Mouse (Mus musculus) limb, embryonic 14.5 days (tissue): ENCODE measurements at regions not wholly inside any gene's neighbourhood (a gene's known extent, or its start where the extent isn't known, plus 50 kb on each side); places are given as distances from the start of the nearest gene placed in this dataset.

Experiments used
- ATAC-seq: fragments of 200-750 bp; cut with Nextera tagmentation; 2 replicates; pipeline ENCODE4 v1.8.0; 2017; ENCODE audit warnings: low read depth, moderate number of reproducible peaks, moderate TSS enrichment; ENCODE audit not compliant: low FRiP score
- DNase-seq: peaks from one replicate; pipeline ENCODE4 v3.0.0-alpha.2; 2015; ENCODE audit warnings: low spot score
- H3K27ac ChIP-seq: fragments of 300-500 bp; sonication (generic); replicated peaks from 2 replicates; pipeline ENCODE4 v1.5.1; 2014; ENCODE audit warnings: low read depth, mild to moderate bottlenecking, low read length, moderate library complexity, mixed read lengths
- H3K27me3 ChIP-seq: fragments of 300-500 bp; sonication (generic); 2 replicates; pipeline ENCODE4 v1.6.1; 2014; ENCODE audit warnings: low read length, mixed read lengths; ENCODE audit not compliant: control insufficient read depth, insufficient read depth
- H3K36me3 ChIP-seq: fragments of 300-500 bp; sonication (generic); 2 replicates; pipeline ENCODE4 v1.6.1; 2014; ENCODE audit warnings: mild to moderate bottlenecking, low read length, moderate library complexity, mixed read lengths; ENCODE audit not compliant: control insufficient read depth, insufficient read depth
- H3K4me1 ChIP-seq: fragments of 300-500 bp; sonication (generic); 2 replicates; pipeline ENCODE4 v1.6.1; 2014; ENCODE audit warnings: antibody characterized with exemption, low read length, mixed read lengths; ENCODE audit not compliant: control insufficient read depth, insufficient read depth
- H3K4me2 ChIP-seq: fragments of 300-500 bp; sonication (generic); replicated peaks from 2 replicates; pipeline ENCODE4 v1.6.1; 2014; ENCODE audit warnings: low read depth, mild to moderate bottlenecking, low read length, moderate library complexity; ENCODE audit not compliant: severe bottlenecking
- H3K4me3 ChIP-seq: fragments of 300-500 bp; sonication (generic); replicated peaks from 2 replicates; pipeline ENCODE4 v1.5.1; 2014; ENCODE audit warnings: low read length
- H3K9ac ChIP-seq: fragments of 300-500 bp; sonication (generic); 2 replicates; pipeline ENCODE4 v1.6.1; 2014; ENCODE audit warnings: mild to moderate bottlenecking, low read depth, low read length, moderate library complexity; ENCODE audit not compliant: severe bottlenecking
- H3K9me3 ChIP-seq: fragments of 300-500 bp; sonication (generic); 2 replicates; pipeline ENCODE4 v1.6.1; 2016; ENCODE audit warnings: low read length; ENCODE audit not compliant: control insufficient read depth
- POLR2A ChIP-seq: fragments of 200-500 bp; IDR thresholded peaks from 2 replicates; pipeline ENCODE4 v1.8.0; 2012; ENCODE audit warnings: inconsistent platforms, mild to moderate bottlenecking, moderate library complexity, borderline replicate concordance; ENCODE audit not compliant: insufficient read depth, insufficient read length; ENCODE audit errors: extremely low read depth
- WGBS: fragments of 180-500 bp; shearing (Covaris S2); extraction: QIAGEN DNeasy Blood & Tissue Kit; methylation state at CpG from one replicate; pipeline ENCODE4 v1.1.7; 2014; 5-methylcytosine and 5-hydroxymethylcytosine counted together

- Histone ChIP-seq H3K4me3 (no peak overlapping the region), H3K9ac (no peak overlapping the region), H3K36me3 (no peaks in the 10 kb centered on the region), H3K4me1 (no peaks in the 10 kb centered on the region), H3K4me2 (no peak overlapping the region), H3K9me3 (no peaks in the 10 kb centered on the region), H3K27me3 (no peaks in the 10 kb centered on the region), H3K27ac (no peak overlapping the region)
- no peak for TF ChIP-seq POLR2A
- ATAC-seq (no peak), DNase-seq (no peak)
- WGBS, result 42% methylated on average over 7 of the region's 7 CpGs
These were observed 233.9 kb downstream of the Ube2cbp start for GRCm38 (mm10) chr9:86230673-86231350.

- H3K4me3 ChIP-seq, result no peak overlapping the region
- TF ChIP-seq POLR2A, result no peak
- no peak for DNase-seq
- H3K4me2 ChIP-seq, result no peak overlapping the region
- WGBS, result 75% methylated on average over 5 of the region's 5 CpGs
- no peaks in the 10 kb centered on the region for H3K9me3 ChIP-seq
- no peak overlapping the region for H3K9ac ChIP-seq
- no peaks in the 10 kb centered on the region for H3K27me3 ChIP-seq
- ATAC-seq, result no peak
- no peaks in the 10 kb centered on the region for H3K4me1 ChIP-seq
- no peaks in the 10 kb centered on the region for H3K36me3 ChIP-seq
- no peak overlapping the region for H3K27ac ChIP-seq
These were observed 233.1 kb downstream of the Ube2cbp start for GRCm38 (mm10) chr9:86231692-86232091.

- no peaks in the 10 kb centered on the region for H3K9me3 ChIP-seq
- ATAC-seq (no peak), DNase-seq (no peak)
- no peak overlapping the region for H3K4me2 ChIP-seq
- TF ChIP-seq POLR2A, result no peak
- H3K27ac ChIP-seq, result no peak overlapping the region
- no peaks in the 10 kb centered on the region for H3K36me3 ChIP-seq
- H3K9ac ChIP-seq, result no peak overlapping the region
- 89% methylated on average over 1 of the region's 1 CpGs for WGBS
- H3K4me3 ChIP-seq, result no peak overlapping the region
- H3K27me3 ChIP-seq, result no peaks in the 10 kb centered on the region
- H3K4me1 ChIP-seq, result no peaks in the 10 kb centered on the region
These were observed 232.6 kb downstream of the Ube2cbp start for GRCm38 (mm10) chr9:86232174-86232573.

- no peak overlapping the region for H3K4me3 ChIP-seq
- WGBS, result 91% methylated on average over 7 of the region's 7 CpGs
- TF ChIP-seq POLR2A, result no peak
- DNase-seq, result no peak
- no peaks in the 10 kb centered on the region for H3K27me3 ChIP-seq
- H3K9ac ChIP-seq, result no peak overlapping the region
- H3K36me3 ChIP-seq, result no peaks in the 10 kb centered on the region
- H3K27ac ChIP-seq, result no peak overlapping the region
- H3K4me1 ChIP-seq, result no peaks in the 10 kb centered on the region
- no peak for ATAC-seq
- no peak overlapping the region for H3K4me2 ChIP-seq
- H3K9me3 ChIP-seq, result no peaks in the 10 kb centered on the region
These were observed 231.0 kb downstream of the Ube2cbp start for GRCm38 (mm10) chr9:86233775-86234174.

GRCm38 (mm10) chr9:86238691-86239090 is 226.1 kb downstream of the Ube2cbp start:
- Histone ChIP-seq H3K4me3 (no peak overlapping the region), H3K9me3 (no peaks in the 10 kb centered on the region), H3K9ac (no peak overlapping the region), H3K27ac (no peak overlapping the region), H3K27me3 (no peaks in the 10 kb centered on the region), H3K4me2 (no peak overlapping the region), H3K36me3 (no peaks in the 10 kb centered on the region), H3K4me1 (peaks cover 3% of the 10 kb centered on the region; the same call in 1 of the 2 replicates)
- no peak for TF ChIP-seq POLR2A
- DNase-seq (no peak), ATAC-seq (no peak)
- 75% methylated on average over 4 of the region's 4 CpGs for WGBS
